Mouse (Mus musculus) ES-Bruce4 (cell line): ENCODE results near the gene Fosl1. TPM values are rescaled to one million over a fixed set of nuclear protein-coding genes. Genes with fewer than 3 reads are reported as not detected.

Source experiments
- H3K27ac ChIP-seq: 2 replicates; pipeline ENCODE4 v1.5.1; 2012; ENCODE audit warnings: low read length, inconsistent platforms; ENCODE audit not compliant: insufficient read depth
- H3K27me3 ChIP-seq: 2 replicates; pipeline ENCODE4 v1.6.1; 2012; ENCODE audit warnings: mild to moderate bottlenecking, low read length, inconsistent platforms; ENCODE audit not compliant: control insufficient read depth, poor library complexity, insufficient read depth, severe bottlenecking
- H3K36me3 ChIP-seq: 2 replicates; pipeline ENCODE4 v1.6.1; 2012; ENCODE audit warnings: inconsistent platforms, mild to moderate bottlenecking, low read length, moderate library complexity; ENCODE audit not compliant: control insufficient read depth, poor library complexity, insufficient read depth, severe bottlenecking
- H3K4me1 ChIP-seq: one replicate; pipeline ENCODE4 v1.8.1; 2011; ENCODE audit warnings: low read length; ENCODE audit not compliant: control insufficient read depth, insufficient read depth
- H3K4me3 ChIP-seq: 2 replicates; pipeline ENCODE4 v1.5.1; 2011; ENCODE audit warnings: low read depth, mild to moderate bottlenecking, low read length
- H3K9ac ChIP-seq: 2 replicates; pipeline ENCODE4 v1.6.1; 2012; ENCODE audit warnings: low read depth, mild to moderate bottlenecking, inconsistent platforms; ENCODE audit not compliant: poor library complexity, severe bottlenecking
- H3K9me3 ChIP-seq: replicated peaks from 2 replicates; pipeline ENCODE4 v1.6.1; 2012; ENCODE audit warnings: mild to moderate bottlenecking, low read length, inconsistent platforms; ENCODE audit not compliant: control insufficient read depth, poor library complexity, insufficient read depth, severe bottlenecking
- CTCF ChIP-seq: IDR thresholded peaks from one replicate; pipeline ENCODE4 v1.8.1; 2011; ENCODE audit warnings: low read depth, low read length
- EP300 ChIP-seq: IDR thresholded peaks from 2 replicates; pipeline ENCODE4 v1.6.1; 2011; ENCODE audit warnings: low read depth, low read length; ENCODE audit not compliant: insufficient read depth
- POLR2A ChIP-seq: IDR thresholded peaks from one replicate; pipeline ENCODE4 v1.8.1; 2011; ENCODE audit warnings: low read length; ENCODE audit not compliant: insufficient read depth
- polyA plus RNA-seq: library from polyadenylated mRNA; stranded (reverse); fragments of >200 nt; gene quantifications from 2 replicates; pipeline ENCODE4 v1.2.4, GENCODE M21; 2011; ENCODE audit warnings: low read depth; ENCODE audit not compliant: missing spikeins, insufficient read depth, insufficient read length

The Fosl1 gene
- polyA plus RNA-seq, 1 experiment, result 1.3 TPM

DNA sequence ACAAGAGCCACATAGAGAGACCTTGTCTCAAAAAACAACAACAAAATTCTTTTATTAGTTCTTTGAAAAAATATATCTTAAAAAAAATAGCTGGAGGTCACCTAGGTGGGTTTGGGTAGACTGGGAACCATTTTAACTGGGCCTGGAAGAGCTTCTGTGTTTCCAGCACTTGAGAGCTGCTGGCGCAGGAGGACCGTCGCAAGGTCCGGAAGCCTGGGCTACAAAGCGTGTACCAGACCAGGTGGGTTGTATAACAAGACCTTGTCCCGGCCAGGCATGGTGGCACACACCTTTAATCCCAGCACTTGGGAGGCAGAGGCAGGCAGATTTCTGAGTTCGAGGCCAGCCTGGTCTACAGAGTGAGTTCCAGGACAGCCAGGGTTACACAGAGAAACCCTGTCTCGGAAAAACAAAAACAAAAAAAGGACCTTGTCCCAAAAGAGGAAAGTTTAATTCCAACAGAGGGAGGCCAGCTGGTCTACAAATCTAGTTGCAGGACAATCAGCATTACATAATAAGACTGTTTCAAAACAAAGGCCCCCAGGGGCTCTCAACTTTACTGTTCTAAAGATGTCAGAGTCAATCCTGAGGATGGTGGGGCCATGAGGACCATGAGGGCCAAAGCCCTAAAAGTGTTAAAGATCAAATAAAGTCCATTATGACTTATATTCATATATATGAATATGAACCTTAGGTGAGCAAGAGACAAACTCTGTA is 28.4 kb upstream of the Fosl1 start:
- no peak overlapping the region for H3K4me3 ChIP-seq
- H3K27me3 ChIP-seq, result no peaks in the 10 kb centered on the region
- no peaks in the 10 kb centered on the region for H3K4me1 ChIP-seq
- H3K36me3 ChIP-seq, result no peaks in the 10 kb centered on the region
- TF ChIP-seq EP300 (no peak), POLR2A (no peak), CTCF (no peak)
- H3K9ac ChIP-seq, result no peak overlapping the region
- H3K9me3 ChIP-seq, result no peaks in the 10 kb centered on the region
- H3K27ac ChIP-seq, result no peak overlapping the region

DNA sequence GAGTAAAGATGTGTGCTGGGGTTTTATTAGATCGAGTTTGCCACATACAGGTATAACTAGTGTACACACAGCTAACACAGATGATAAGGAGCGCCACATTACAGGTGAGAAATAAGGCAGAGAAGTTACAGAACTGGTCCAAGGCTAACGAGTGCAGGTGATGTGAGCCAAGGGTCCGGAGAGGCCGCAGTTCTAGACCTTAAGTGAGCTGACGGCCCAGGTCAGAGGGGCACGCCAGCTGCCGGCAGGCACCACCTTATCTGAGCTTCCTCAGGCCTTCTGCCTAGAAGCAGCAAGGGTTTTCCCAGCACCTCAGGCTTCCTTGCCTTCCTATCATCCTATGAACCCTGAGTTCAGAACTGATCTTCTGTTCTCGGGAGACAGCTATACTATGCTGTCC is 27.7 kb upstream of the Fosl1 start:
- H3K36me3 ChIP-seq, result no peaks in the 10 kb centered on the region

DNA sequence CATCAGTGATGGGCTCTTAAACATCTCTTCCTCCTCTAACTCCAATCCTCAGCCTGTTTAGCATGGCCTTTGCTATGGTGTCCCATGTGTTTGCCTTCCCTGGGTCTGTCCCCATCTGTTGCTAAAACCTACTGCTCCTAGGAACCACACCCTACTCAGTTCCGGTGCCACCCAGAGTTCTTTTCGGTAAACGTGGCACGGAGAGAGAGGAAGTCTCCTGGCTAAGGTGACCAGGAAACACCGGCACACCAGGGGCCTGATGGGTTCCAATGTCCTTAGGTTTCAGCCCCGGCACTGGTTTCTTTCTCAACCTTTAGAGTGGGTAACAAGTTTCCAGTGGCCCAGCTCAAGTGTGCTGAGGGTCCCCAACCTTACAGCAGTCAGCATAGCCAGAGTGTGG is 26.8 kb upstream of the Fosl1 start:
- H3K4me1 ChIP-seq, result no peaks in the 10 kb centered on the region
- H3K9ac ChIP-seq, result no peak overlapping the region
- no peaks in the 10 kb centered on the region for H3K9me3 ChIP-seq
- TF ChIP-seq POLR2A, result no peak
- TF ChIP-seq EP300, result no peak
- TF ChIP-seq CTCF, result no peak
- no peaks in the 10 kb centered on the region for H3K36me3 ChIP-seq
- H3K27ac ChIP-seq, result no peak overlapping the region
- no peaks in the 10 kb centered on the region for H3K27me3 ChIP-seq
- H3K4me3 ChIP-seq, result no peak overlapping the region

More for the DNA sequence above, 27.7 kb upstream of the Fosl1 start:
- Histone ChIP-seq H3K4me1 (no peaks in the 10 kb centered on the region), H3K27me3 (no peaks in the 10 kb centered on the region), H3K9ac (no peak overlapping the region), H3K9me3 (no peaks in the 10 kb centered on the region), H3K4me3 (no peak overlapping the region), H3K27ac (no peak overlapping the region)
- no peak for TF ChIP-seq EP300
- no peak for TF ChIP-seq CTCF
- no peak for TF ChIP-seq POLR2A

DNA sequence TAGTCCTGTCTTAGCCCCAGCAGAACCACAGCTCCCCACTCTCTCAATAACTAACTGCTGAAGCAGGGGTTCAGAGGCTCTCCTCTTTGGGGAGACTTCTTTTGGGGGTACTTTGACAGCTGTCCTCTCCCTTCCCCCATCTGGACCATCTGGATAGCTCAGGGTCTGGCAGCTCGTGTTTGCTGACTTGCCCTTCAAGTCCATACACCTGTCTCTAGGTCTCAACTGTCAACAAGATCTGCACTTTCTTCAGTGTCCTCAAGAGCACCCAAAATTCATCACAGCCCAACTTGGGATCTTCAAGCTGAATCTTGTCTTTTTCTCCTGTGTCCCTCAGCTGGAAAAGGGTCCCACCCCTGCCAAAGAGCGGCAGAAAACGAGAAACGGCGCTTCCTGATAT is 25.6 kb upstream of the Fosl1 start:
- Histone ChIP-seq H3K9ac (no peak overlapping the region), H3K4me1 (no peaks in the 10 kb centered on the region), H3K27ac (no peak overlapping the region), H3K27me3 (no peaks in the 10 kb centered on the region), H3K36me3 (no peaks in the 10 kb centered on the region), H3K9me3 (no peaks in the 10 kb centered on the region), H3K4me3 (no peak overlapping the region)
- no peak for TF ChIP-seq POLR2A
- TF ChIP-seq CTCF, result no peak
- TF ChIP-seq EP300, result no peak

DNA sequence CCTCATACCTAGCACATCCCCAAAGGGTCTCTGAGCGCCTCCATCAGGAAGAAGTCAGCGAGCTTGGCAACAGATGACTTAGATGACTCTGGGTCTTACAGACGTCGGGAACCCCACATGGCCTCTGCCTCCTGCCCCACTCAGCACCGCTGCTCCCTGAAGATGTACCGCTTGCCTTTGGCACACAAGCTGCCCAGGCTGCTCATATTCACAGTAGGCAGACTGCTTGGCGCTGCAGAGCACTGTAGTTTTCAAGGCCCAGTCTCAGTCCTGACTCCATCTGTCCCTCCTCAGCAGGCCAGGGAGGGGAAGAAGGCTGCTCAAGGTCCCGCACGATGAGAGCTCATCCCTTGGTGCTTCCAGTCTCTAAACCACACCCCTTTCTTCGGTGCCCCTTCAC is 25.1 kb upstream of the Fosl1 start:
- no peak overlapping the region for H3K9ac ChIP-seq
- H3K9me3 ChIP-seq, result no peaks in the 10 kb centered on the region
- no peaks in the 10 kb centered on the region for H3K36me3 ChIP-seq
- H3K27ac ChIP-seq, result no peak overlapping the region
- H3K4me3 ChIP-seq, result no peak overlapping the region
- no peaks in the 10 kb centered on the region for H3K27me3 ChIP-seq
- TF ChIP-seq CTCF (no peak), POLR2A (no peak), EP300 (no peak)
- H3K4me1 ChIP-seq, result no peaks in the 10 kb centered on the region

DNA sequence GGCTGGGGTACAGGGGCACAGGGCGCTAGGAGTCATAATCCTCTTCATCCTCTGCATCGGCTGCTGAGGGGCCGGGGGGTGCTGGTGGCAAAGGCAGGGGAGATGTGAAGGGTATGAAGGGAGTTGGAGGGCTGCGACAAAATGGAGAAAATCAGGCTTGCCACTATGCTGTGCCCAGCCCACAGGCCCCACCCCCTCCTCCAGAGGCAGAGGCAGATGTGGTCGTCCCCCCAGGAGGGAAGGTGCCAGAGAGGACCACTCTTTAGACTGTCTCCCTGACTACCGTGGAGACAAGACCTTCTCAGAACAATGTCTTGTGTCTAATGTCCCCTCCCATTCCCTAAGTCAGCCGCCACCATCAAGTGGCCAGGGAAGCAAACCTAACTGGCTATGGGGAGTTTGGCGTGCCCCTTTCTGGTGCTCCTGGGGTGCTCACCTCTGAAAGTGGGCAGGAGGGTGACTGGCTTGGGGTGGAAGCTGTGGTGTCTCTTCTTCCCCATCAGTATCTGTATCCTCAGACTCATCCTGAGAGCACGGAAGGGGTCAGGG is 24.4 kb upstream of the Fosl1 start:
- Histone ChIP-seq H3K4me1 (no peaks in the 10 kb centered on the region), H3K27me3 (no peaks in the 10 kb centered on the region), H3K9me3 (no peaks in the 10 kb centered on the region), H3K27ac (no peak overlapping the region), H3K36me3 (no peaks in the 10 kb centered on the region), H3K9ac (no peak overlapping the region), H3K4me3 (no peak overlapping the region)
- TF ChIP-seq EP300, result no peak
- no peak for TF ChIP-seq POLR2A
- TF ChIP-seq CTCF, result no peak
